Mouse (Mus musculus) lung, adult 2 months (tissue): ENCODE measurements around the gene Cmss1.
A peak's percentile ranks its signal among the peaks of the same experiment; 100 is the strongest.

Experiments used
- CTCF ChIP-seq: fragments of 200-500 bp; IDR thresholded peaks from 2 replicates; pipeline ENCODE4 v1.5.1; 2011; ENCODE audit warnings: mild to moderate bottlenecking, low read length, control low read depth; ENCODE audit not compliant: insufficient read depth
- POLR2A ChIP-seq: fragments of 200-500 bp; IDR thresholded peaks from 2 replicates; pipeline ENCODE4 v1.6.1; 2011; ENCODE audit warnings: low read depth, mild to moderate bottlenecking, control low read depth, low read length, borderline replicate concordance; ENCODE audit errors: extremely low read depth

DNA sequence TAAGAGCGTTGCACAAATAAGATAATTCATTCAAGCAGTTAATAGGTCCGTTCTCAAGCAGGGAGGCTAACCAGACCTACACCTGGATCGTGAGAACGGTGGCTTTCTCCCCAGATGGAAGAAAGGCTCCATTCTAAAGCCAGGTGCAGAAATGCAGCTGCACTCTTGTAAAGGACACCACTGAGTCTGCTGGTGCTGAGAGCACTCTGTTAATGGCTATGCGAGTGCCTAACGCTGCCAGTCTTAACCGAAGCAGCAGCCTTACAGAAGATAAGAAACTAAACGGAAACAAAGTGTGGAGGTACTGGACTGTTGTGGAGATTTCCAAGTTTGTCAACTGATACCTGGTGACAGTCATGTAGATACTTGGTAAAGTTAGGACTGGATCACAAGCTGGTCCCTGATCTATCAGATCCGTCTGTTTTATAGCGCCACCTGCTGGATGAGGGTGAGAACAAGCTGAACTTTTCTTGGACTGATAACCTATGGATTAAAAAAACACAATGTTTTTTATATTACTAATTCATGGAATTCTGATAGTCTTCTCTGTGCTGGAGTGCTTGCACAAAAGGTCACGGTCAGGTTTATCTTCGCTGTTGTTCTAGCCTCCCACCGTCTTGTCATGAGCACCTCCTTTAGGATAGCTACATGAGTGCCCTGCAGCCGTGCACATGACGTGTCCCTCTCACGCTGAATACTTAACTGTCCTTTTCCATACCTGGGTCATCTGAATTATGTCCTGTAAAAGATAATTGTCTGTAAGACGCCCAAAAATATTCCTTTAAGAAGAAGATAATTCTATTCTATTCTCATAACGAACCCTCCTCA is 208.1 kb downstream of the Cmss1 start:
- TF ChIP-seq CTCF, result peak; percentile 51
- TF ChIP-seq POLR2A, result no peak
